Mouse (Mus musculus) CH12.LX (cell line): ENCODE measurements around the gene Slc25a26. TPM values are rescaled to one million over a fixed set of nuclear protein-coding genes. Genes with fewer than 3 reads are reported as not detected.

Experiments used
- DNase-seq: peaks from one replicate; pipeline ENCODE4 v3.0.0-alpha.2; 2013; ENCODE audit errors: extremely low read depth
- H3K27ac ChIP-seq: 2 replicates; pipeline ENCODE4 v1.5.1; 2012; ENCODE audit warnings: low read depth, mild to moderate bottlenecking, control low read depth, moderate library complexity; ENCODE audit not compliant: insufficient read depth
- H3K27me3 ChIP-seq: replicated peaks from 2 replicates; pipeline ENCODE3; 2012; ENCODE audit warnings: inconsistent platforms
- H3K36me3 ChIP-seq, 2 experiments: replicated peaks in 1 of 2; 2 replicates each; pipeline versions ENCODE3 to v1.6.1; 2012; ENCODE audit warnings: inconsistent platforms in 1 of 2, low read length in 1 of 2, mild to moderate bottlenecking in 1 of 2, mixed read lengths in 1 of 2, moderate library complexity in 1 of 2; ENCODE audit not compliant: control insufficient read depth in 1 of 2, insufficient read depth in 1 of 2
- H3K4me1 ChIP-seq, 2 experiments: 2 replicates each; pipeline ENCODE4 v1.6.1; 2012; ENCODE audit warnings: inconsistent platforms in 1 of 2, moderate library complexity in 1 of 2; ENCODE audit not compliant: insufficient read depth in 2 of 2, control insufficient read depth in 1 of 2
- H3K4me2 ChIP-seq: 2 replicates; pipeline ENCODE4 v1.6.1; 2012; ENCODE audit warnings: low read depth, mild to moderate bottlenecking, control low read depth; ENCODE audit not compliant: poor library complexity, insufficient read depth, severe bottlenecking
- H3K4me3 ChIP-seq, 3 experiments: fragments of 150-350 bp in 1 of 3; sonication (generic) in 1 of 3; replicated peaks in 1 of 3; 2 replicates each; pipeline versions ENCODE3 to v1.5.1; 2011 to 2012; ENCODE audit warnings: low read depth in 2 of 3, low read length in 2 of 3, mild to moderate bottlenecking in 2 of 3, moderate library complexity in 2 of 3, control low read depth in 1 of 3, improper control_type of control experiment in 1 of 3, inconsistent platforms in 1 of 3, mixed read lengths in 1 of 3; ENCODE audit not compliant: poor library complexity in 1 of 3
- H3K79me2 ChIP-seq: replicated peaks from 2 replicates; pipeline ENCODE4 v1.6.1; 2012; ENCODE audit warnings: mild to moderate bottlenecking, moderate library complexity; ENCODE audit not compliant: control insufficient read depth, poor library complexity, insufficient read depth, severe bottlenecking; ENCODE audit errors: extremely low read depth
- H3K9ac ChIP-seq: 2 replicates; pipeline ENCODE4 v1.6.1; 2012; ENCODE audit warnings: low read depth, mild to moderate bottlenecking, control low read depth, moderate library complexity; ENCODE audit not compliant: insufficient read depth
- H3K9me3 ChIP-seq: replicated peaks from 2 replicates; pipeline ENCODE3; 2012; ENCODE audit warnings: low read length, inconsistent platforms, mixed read lengths
- BHLHE40 ChIP-seq: IDR thresholded peaks from 2 replicates; pipeline ENCODE4 v1.6.1; 2011; ENCODE audit warnings: mild to moderate bottlenecking, low read depth, low read length, improper control_type of control experiment
- CHD1 ChIP-seq: IDR thresholded peaks from 2 replicates; pipeline ENCODE4 v1.6.1; 2012; ENCODE audit warnings: low read depth, low read length, improper control_type of control experiment, inconsistent platforms
- CHD2 ChIP-seq: IDR thresholded peaks from 2 replicates; pipeline ENCODE4 v1.6.1; 2011; ENCODE audit warnings: low read length, improper control_type of control experiment
- CTCF ChIP-seq, 2 experiments: IDR thresholded peaks in 1 of 2; conservative IDR thresholded peaks in 1 of 2; 2 replicates each; pipeline ENCODE4 v1.5.1; 2011 to 2012; ENCODE audit warnings: low read depth in 2 of 2, low read length in 2 of 2, improper control_type of control experiment in 1 of 2, inconsistent platforms in 1 of 2, mild to moderate bottlenecking in 1 of 2, moderate library complexity in 1 of 2
- E2F4 ChIP-seq: IDR thresholded peaks from 2 replicates; pipeline ENCODE4 v1.6.1; 2011; ENCODE audit warnings: low read depth, low read length, improper control_type of control experiment; ENCODE audit not compliant: insufficient replicate concordance
- ELF1 ChIP-seq: IDR thresholded peaks from 2 replicates; pipeline ENCODE4 v1.6.1; 2014; ENCODE audit warnings: low read depth, mild to moderate bottlenecking, inconsistent platforms, low read length, improper control_type of control experiment
- EP300 ChIP-seq: IDR thresholded peaks from 2 replicates; pipeline ENCODE4 v1.6.1; 2011; ENCODE audit warnings: low read length, improper control_type of control experiment
- ETS1 ChIP-seq: conservative IDR thresholded peaks from 2 replicates; pipeline ENCODE4 v1.6.1; 2012; ENCODE audit warnings: low read depth, mild to moderate bottlenecking, inconsistent platforms, low read length, improper control_type of control experiment, moderate library complexity
- IRF4 ChIP-seq: IDR thresholded peaks from 2 replicates; pipeline ENCODE4 v1.6.1; 2014; ENCODE audit warnings: low read depth, mild to moderate bottlenecking, inconsistent platforms, low read length, improper control_type of control experiment
- JUN ChIP-seq: IDR thresholded peaks from 2 replicates; pipeline ENCODE4 v1.6.1; 2011; ENCODE audit warnings: low read depth, mild to moderate bottlenecking, low read length, improper control_type of control experiment, moderate library complexity; ENCODE audit not compliant: insufficient read depth
- JUND ChIP-seq: conservative IDR thresholded peaks from 2 replicates; pipeline ENCODE4 v1.6.1; 2011; ENCODE audit warnings: low read depth, low read length, improper control_type of control experiment
- KAT2A ChIP-seq: IDR thresholded peaks from 2 replicates; pipeline ENCODE4 v1.6.1; 2012; ENCODE audit warnings: low read length, improper control_type of control experiment, inconsistent platforms; ENCODE audit not compliant: insufficient replicate concordance
- MAZ ChIP-seq: IDR thresholded peaks from 2 replicates; pipeline ENCODE4 v1.6.1; 2012; ENCODE audit warnings: low read depth, mild to moderate bottlenecking, inconsistent platforms, low read length, improper control_type of control experiment, moderate library complexity
- MXI1 ChIP-seq: IDR thresholded peaks from 2 replicates; pipeline ENCODE4 v1.6.1; 2011; ENCODE audit warnings: mild to moderate bottlenecking, low read depth, low read length, improper control_type of control experiment
- MYC ChIP-seq: IDR thresholded peaks from 2 replicates; pipeline ENCODE4 v1.6.1; 2011; ENCODE audit warnings: low read depth, mild to moderate bottlenecking, improper control_type of control experiment, low read length
- NELFE ChIP-seq: IDR thresholded peaks from 2 replicates; pipeline ENCODE4 v1.6.1; 2011; ENCODE audit warnings: low read depth, low read length, improper control_type of control experiment
- NRF1 ChIP-seq: IDR thresholded peaks from 2 replicates; pipeline ENCODE4 v1.6.1; 2014; ENCODE audit warnings: low read depth, mild to moderate bottlenecking, inconsistent platforms, low read length, improper control_type of control experiment, moderate library complexity
- PAX5 ChIP-seq: IDR thresholded peaks from 2 replicates; pipeline ENCODE4 v1.6.1; 2012; ENCODE audit warnings: low read length, inconsistent platforms, mixed read lengths
- RAD21 ChIP-seq: IDR thresholded peaks from 2 replicates; pipeline ENCODE4 v1.6.1; 2011; ENCODE audit warnings: low read depth, mild to moderate bottlenecking, low read length, improper control_type of control experiment, moderate library complexity
- RCOR1 ChIP-seq: conservative IDR thresholded peaks from 2 replicates; pipeline ENCODE4 v1.6.1; 2012; ENCODE audit warnings: low read depth, mild to moderate bottlenecking, inconsistent platforms, low read length, improper control_type of control experiment
- SIN3A ChIP-seq: IDR thresholded peaks from 2 replicates; pipeline ENCODE4 v1.6.1; 2012; ENCODE audit warnings: low read length, improper control_type of control experiment, inconsistent platforms
- SMC3 ChIP-seq: IDR thresholded peaks from 2 replicates; pipeline ENCODE4 v1.6.1; 2011; ENCODE audit warnings: low read depth, low read length, improper control_type of control experiment
- TBP ChIP-seq: conservative IDR thresholded peaks from 2 replicates; pipeline ENCODE4 v1.6.1; 2011; ENCODE audit warnings: low read depth, low read length, improper control_type of control experiment
- USF1 ChIP-seq: IDR thresholded peaks from 2 replicates; pipeline ENCODE4 v1.6.1; 2014; ENCODE audit warnings: low read depth, mild to moderate bottlenecking, inconsistent platforms, low read length, improper control_type of control experiment
- USF2 ChIP-seq: conservative IDR thresholded peaks from 2 replicates; pipeline ENCODE4 v1.6.1; 2011; ENCODE audit warnings: low read depth, low read length, improper control_type of control experiment
- ZKSCAN1 ChIP-seq: IDR thresholded peaks from 2 replicates; pipeline ENCODE4 v1.6.1; 2012; ENCODE audit warnings: low read depth, inconsistent platforms, low read length, improper control_type of control experiment, borderline replicate concordance
- ZMIZ1 ChIP-seq: IDR thresholded peaks from 2 replicates; pipeline ENCODE4 v1.6.1; 2012; ENCODE audit warnings: low read depth, mild to moderate bottlenecking, inconsistent platforms, low read length, improper control_type of control experiment
- dilution Hi-C: fragments of 300-500 bp; cut with MboI; formaldehyde crosslinking; loops from 2 replicates; pipeline ENCODE4 v1.14.3; 2020; ENCODE audit warnings: low sequenced_read_pairs; ENCODE audit not compliant: extremely low pct_unique_long_range_greater_than_20kb, extremely low pct_ligation_motif_present
- in situ Hi-C: fragments of 300-500 bp; cut with MboI; formaldehyde crosslinking; loops from 3 replicates; pipeline ENCODE4 v1.14.3; 2019; ENCODE audit warnings: low sequenced_read_pairs, low pct_ligation_motif_present, low pct_unique_long_range_greater_than_20kb, mixed read lengths
- polyA plus RNA-seq: library from polyadenylated mRNA; unstranded; fragments of >175 nt; gene quantifications from 2 replicates; pipeline ENCODE4 v1.2.1, GENCODE M21; 2012; ENCODE audit warnings: low read depth; ENCODE audit not compliant: insufficient read length
- total RNA-seq, 2 experiments: library from RNA; depleted of rRNA; stranded (reverse); fragments of 300-350 nt in 1 of 2; fragments of >200 nt in 1 of 2; gene quantifications; 2 replicates each; pipeline ENCODE4 v1.2.3; 2012 to 2014

The Slc25a26 gene
- total and polyA plus RNA-seq, 3 experiments = 5.5 to 9.9 (median 5.9) TPM

DNA sequence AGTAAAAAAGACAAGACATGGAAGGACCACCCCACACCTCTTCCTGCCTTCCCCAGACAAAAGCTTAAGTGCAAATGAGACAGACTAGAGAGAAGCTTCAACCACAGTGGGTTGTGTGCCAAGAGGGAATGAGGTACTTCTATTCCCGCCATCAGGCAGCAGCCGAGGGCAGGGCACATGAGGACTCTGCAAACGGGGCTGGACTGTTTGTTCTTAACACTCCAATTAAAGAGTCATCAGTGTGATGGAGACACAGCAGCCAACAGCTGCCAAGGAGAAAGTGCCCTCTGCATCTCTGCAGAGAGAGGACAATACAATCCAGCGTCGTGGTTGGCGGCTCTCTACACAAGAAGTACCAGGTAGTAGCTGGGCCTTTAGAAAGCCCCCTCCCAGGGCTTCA is 128.7 kb downstream of the Slc25a26 start:
- dilution Hi-C loops (no loop called here), in situ Hi-C loops (no loop called here)
- no peak for TF ChIP-seq SMC3
- TF ChIP-seq USF2 = no peak
- TF ChIP-seq CTCF (conservative IDR thresholded peaks at IDR 0.05 in 1 of 2, IDR thresholded peaks at IDR 0.05 in 1 of 2; ENCODE audit: low read depth in 2 of 2, low read length in 2 of 2) = no peak
- no peak for TF ChIP-seq SIN3A
- no peak for DNase-seq
- Histone ChIP-seq H3K9ac (no peak overlapping the region), H3K4me1 (no peaks in the 10 kb centered on the region), H3K79me2 (no peaks in the 10 kb centered on the region), H3K27ac (no peak overlapping the region), H3K4me2 (no peak overlapping the region), H3K36me3 (no peaks in the 10 kb centered on the region), H3K9me3 (no peaks in the 10 kb centered on the region), H3K4me3 (no peak overlapping the region), H3K27me3 (no peaks in the 10 kb centered on the region)

- in situ Hi-C loops = loop anchor here (10.0 kb wide), 1 partner anchor 354 kb away; no protein-coding TSS in a partner anchor
These were observed 131.1 kb downstream of the Slc25a26 start for GRCm38 (mm10) chr6:94631051-94631778.

GRCm38 (mm10) chr6:94631779-94632082 is 131.6 kb downstream of the Slc25a26 start:
- Histone ChIP-seq H3K27me3 (no peaks in the 10 kb centered on the region), H3K4me3 (no peak overlapping the region)
- dilution Hi-C loops = no loop called here

More at GRCm38 (mm10) chr6:94631051-94631778, 131.1 kb downstream of the Slc25a26 start:
- H3K4me1 ChIP-seq = peaks cover 0 to 8% of the 10 kb centered on the region in 2 experiments; a peak in 2 of 4 replicates
- no peak overlapping the region for H3K27ac ChIP-seq
- no peaks in the 10 kb centered on the region for H3K36me3 ChIP-seq
- H3K9me3 ChIP-seq = no peaks in the 10 kb centered on the region
- H3K27me3 ChIP-seq = no peaks in the 10 kb centered on the region
- no peak overlapping the region for H3K9ac ChIP-seq
- TF ChIP-seq RAD21 (no peak), CHD1 (no peak), ZKSCAN1 (no peak), MAZ (no peak), SIN3A (no peak), MXI1 (no peak), MYC (no peak), NELFE (no peak), EP300 (no peak), IRF4 (no peak), CHD2 (no peak), ELF1 (no peak), TBP (no peak), PAX5 (no peak), NRF1 (no peak), BHLHE40 (no peak), KAT2A (no peak)
- no peak overlapping the region for H3K4me3 ChIP-seq
- no peaks in the 10 kb centered on the region for H3K79me2 ChIP-seq
- dilution Hi-C loops = no loop called here
- H3K4me2 ChIP-seq = no peak overlapping the region
- no peak for DNase-seq

More at GRCm38 (mm10) chr6:94631779-94632082, 131.6 kb downstream of the Slc25a26 start:
- peaks cover 0 to 8% of the 10 kb centered on the region in 2 experiments; a peak in 2 of 4 replicates for H3K4me1 ChIP-seq
- in situ Hi-C loops = loop anchor here (10.0 kb wide), 1 partner anchor 353 kb away; no protein-coding TSS in a partner anchor
- no peaks in the 10 kb centered on the region for H3K79me2 ChIP-seq
- DNase-seq = no peak
- no peak overlapping the region for H3K27ac ChIP-seq
- no peaks in the 10 kb centered on the region for H3K9me3 ChIP-seq
- TF ChIP-seq ETS1 = no peak
- no peak for TF ChIP-seq RCOR1
- no peak for TF ChIP-seq ZMIZ1
- TF ChIP-seq EP300 = no peak
- TF ChIP-seq E2F4 = no peak
- TF ChIP-seq PAX5 = no peak
- TF ChIP-seq JUND = no peak
- TF ChIP-seq KAT2A = no peak
- no peak for TF ChIP-seq IRF4
- TF ChIP-seq MXI1 = no peak
- no peak for TF ChIP-seq USF1
- no peak for TF ChIP-seq JUN
- H3K36me3 ChIP-seq = no peaks in the 10 kb centered on the region
- H3K9ac ChIP-seq = no peak overlapping the region
- no peak overlapping the region for H3K4me2 ChIP-seq
